Mouse (Mus musculus): Measurements from ENCODE around the gene Fam107a.

DNA sequence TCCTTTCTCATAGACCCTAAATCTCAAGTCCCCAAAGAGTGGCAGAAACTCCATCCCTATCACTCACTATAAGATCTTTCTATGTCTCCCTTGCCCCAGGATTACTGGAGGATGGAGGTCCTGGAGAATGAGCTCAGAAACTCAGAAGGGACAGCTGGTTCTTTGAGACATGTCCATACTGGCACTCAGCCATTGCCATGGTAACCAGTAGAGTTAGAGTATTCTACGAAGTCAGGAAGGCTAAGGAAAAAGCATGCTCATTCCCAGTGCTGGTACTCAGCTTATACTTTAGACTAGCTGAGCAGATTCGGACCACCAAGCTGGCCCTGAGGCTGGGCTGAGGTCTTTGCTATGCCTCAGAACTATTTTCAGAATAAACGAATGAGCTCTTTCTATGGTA lies 16.7 kb upstream of the Fam107a start:
- no peak for TF ChIP-seq POLR2A (IDR thresholded peaks at IDR 0.05; ENCODE audit: borderline replicate concordance, low read depth, low read length)
- TF ChIP-seq CTCF (IDR thresholded peaks at IDR 0.05; ENCODE audit: low read depth, low read length), result no peak

Measured in bone marrow macrophage, adult 2 months (primary cell).